Mouse (Mus musculus) liver, adult (tissue): ENCODE results near the gene Capza1.

Experiments
- GATA4 ChIP-seq: IDR thresholded peaks from 2 replicates; pipeline ENCODE4 v1.6.1; 2014; ENCODE audit warnings: mild to moderate bottlenecking, low read length; ENCODE audit not compliant: insufficient replicate concordance

The Capza1 gene

DNA sequence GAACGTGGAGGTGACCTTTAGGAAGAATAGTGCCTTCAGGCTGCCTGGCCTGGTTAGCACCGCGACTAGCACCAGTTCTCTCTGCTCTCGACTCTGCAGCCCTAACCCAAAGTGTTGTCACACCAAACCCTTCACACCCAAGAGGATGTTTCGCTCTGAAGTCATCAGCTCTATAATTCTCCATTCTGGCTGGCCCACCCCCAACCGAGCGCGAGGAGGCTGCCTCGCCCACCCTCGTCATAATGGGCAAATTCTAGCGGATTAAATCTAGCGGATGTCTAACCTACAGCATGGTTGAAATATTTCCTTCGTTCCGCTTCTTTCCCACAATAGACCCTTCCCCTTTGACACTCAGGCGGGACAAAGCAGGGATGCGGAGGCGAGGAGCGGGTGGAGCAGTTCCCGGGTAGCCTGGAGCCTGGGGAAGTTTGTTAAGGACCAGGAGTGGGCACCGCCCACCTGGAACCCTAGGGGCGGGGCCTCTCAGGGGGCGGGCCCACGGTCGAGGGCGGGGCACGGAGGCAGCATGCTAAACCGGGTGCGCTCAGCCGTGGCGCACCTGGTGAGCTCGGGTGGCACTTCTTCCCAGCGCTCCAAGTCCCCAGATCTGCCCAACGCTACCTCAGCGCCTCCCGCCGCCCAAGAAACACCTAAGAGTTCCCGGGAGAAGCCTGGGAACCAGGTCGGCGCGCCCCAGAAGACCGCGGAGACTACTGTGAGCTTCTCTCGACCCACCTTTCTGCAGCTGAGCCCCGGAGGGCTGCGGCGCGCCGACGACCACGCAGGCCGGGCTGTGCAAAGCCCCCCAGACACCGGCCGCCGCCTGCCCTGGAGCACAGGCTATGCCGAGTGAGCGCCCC, 83.5 kb downstream of the Capza1 start, which contains the start of gene Ppm1j:
Gene Ppm1j (plus strand): TSS at position 496 of the 860 bp plus-strand sequence.
- TF ChIP-seq GATA4: no peak

DNA sequence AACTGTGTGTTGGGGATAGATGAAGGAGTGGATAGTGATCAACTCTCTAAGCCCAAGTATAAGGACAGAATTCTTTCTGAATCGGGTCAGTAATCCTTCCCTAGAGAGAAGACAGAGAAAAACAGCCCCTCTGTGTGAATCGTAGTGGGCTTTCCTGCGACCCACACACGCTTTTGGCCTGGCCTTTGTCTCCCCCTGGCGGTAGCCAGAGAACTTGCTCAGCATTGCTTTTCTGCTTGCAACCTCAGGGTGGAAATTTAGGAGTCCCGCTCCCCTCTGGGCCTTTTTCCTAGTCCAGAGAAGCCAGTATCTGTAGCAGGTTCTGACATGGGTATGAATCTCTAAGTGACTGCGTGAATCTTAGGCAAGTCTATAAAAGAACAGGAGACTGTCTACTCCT, 84.4 kb downstream of the Capza1 start:
- TF ChIP-seq GATA4: no peak

DNA sequence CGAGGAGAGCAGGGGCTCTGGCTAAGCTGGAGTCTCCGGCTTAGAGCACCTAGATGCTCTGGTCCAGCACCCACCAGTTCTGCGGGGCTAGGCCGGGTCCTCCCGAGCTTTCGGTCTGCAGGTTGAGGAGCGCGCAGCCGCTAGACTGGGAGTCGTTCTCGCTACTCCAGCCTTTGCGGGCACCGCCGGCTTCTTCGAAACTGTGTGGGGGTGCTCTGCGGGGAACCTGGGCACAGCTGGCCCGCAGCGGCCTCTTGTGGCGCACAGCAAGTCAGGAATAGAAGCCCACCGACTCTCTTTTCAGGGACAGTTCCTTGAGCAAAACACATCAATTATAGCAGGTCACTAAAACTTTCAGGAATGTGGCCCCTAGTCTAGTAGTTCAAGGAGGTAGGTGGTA, 87.0 kb downstream of the Capza1 start:
- no peak for TF ChIP-seq GATA4

GRCm38 (mm10) chr3:104773301-104773700, 91.0 kb downstream of the Capza1 start:
- no peak for TF ChIP-seq GATA4
